Mouse (Mus musculus): ENCODE results near the gene Phf20.

Phf20 gene

DNA sequence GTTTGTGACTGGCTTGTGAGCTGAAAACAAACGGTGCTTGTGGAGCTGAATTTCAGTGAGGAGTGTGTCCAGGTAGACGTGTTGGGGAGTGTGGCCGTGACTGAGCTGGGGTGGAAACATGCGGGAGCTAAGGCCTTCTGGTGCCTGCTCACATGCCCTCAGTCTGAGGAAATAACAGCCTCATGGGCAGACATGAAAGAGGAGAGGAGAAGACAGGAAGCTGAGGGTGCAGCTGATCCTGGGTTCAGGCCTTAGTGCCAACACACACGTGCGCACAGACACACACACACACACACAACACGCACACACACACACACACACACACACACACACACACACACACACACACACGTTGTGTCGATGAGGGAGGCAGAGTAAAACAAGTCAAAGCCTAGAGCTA lies 71.4 kb downstream of the Phf20 start:
- DNase-seq (ENCODE audit: low read depth, low spot score): no peak

DNA sequence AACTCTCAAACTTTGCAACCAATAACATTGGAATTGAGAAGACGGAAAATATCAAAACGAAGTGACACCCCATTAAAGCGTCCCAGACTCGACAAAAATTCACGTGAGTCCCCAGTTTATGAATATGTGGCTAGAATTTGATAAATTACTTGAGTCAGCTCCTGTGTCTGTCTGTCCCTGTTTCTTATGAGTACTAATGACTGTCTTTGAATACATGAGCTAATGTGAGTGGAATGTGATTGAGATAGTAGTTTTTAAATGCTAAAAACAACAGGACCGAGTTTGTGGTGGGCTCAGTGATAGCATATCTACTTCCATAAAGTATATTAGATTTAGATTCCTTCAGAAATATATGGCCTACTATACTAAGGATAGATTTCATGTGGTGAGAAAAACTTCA lies 76.3 kb downstream of the Phf20 start:
- no peak for DNase-seq (ENCODE audit: low read depth, low spot score)

DNA sequence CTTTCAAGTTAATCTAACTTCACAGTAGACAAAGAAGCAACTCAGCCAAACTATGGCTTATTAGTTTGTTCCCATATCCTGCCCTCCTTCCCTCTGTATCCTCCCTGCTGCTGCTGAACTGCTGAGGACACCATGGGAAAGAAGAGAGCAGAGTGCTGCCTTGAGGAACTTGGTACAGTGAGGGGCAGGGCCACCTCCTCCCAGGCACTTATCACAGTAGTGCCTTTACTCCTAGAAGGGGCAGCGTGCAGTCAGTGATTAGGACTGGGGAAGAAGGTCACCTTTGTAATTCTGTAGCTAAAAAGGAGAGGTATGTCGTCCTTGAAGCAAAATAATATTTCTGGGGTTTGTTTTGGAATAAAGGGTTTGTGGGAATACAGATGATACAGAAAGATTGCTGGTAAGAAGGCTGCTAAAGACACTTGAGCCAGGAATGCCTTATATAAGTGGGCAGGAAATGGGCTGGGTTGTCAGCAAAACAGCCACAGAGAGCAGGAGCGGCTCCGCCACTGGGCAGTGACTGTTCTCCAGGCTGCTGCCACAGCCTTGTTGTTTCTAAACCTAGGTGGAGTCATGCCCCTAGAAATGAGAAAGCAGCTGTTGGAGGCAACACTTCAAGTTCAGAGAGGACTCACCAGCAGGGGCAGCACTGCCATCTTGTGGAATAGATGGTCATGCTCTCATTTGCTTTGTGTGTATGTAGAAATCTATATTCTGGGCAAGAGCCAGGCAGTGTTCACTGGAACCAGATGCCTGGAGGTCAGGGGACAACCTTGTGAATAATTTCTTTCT lies 82.2 kb downstream of the Phf20 start:
- peak; percentile 86 for DNase-seq (ENCODE audit: low read depth, low spot score)

DNA sequence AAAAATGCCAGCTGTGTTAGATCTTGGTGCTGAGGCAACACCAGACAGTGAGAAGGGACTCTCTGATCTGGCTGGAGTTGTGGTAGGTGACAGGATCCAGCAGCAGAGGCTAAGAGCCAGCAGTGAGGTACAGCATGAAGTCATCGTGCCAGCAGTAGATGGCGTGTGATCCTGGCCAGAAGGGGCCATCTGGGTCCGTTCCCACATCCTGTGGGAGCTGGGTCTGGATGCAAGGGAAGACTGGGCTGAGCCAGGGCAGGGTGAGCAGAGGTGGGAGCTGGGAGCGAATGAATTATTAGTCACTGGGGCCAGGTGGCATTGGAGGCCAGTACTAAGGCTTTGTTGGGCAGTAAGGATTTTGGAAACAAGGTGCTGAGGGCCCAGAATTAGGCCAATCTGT lies 85.0 kb downstream of the Phf20 start:
- DNase-seq (ENCODE audit: low read depth, low spot score): no peak

DNA sequence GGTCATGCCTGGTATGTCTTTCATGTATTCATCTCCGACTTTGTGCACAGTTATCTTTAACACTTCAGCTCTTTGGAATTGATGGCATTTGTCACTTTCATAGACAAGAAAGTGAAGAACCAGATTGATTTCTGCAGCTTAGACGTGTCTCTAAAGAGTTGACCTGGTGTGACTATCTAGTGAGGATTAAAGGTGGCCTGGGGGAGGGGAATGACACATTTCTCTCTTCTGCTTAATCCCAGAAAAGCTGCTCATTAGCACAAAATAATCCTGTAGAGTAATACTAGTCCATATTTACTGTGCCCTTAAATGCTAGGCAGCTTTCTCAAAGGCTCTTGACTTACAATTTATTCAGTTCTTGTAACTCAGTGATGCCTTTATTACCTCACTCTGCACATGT lies 88.9 kb downstream of the Phf20 start:
- no peak for DNase-seq (ENCODE audit: low read depth, low spot score)

DNA sequence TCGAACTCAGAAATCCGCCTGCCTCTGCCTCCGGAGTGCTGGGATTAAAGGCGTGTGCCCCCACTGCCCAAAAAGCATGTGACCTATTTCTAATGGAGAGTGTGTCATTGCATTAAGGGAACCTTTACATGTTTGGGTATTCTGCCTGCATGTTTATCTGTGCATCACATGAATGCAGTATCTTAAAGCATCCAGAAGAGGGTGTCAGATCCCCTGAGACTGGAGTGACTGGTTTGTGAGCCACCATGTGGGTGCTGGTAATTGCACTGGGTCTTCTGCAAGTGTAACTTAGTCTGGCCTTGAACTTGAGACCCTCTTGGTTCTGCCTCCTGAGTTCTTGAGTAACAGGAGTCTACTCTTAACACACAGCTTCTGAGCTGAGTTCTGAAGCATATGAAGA lies 90.5 kb downstream of the Phf20 start:
- no peak for DNase-seq (ENCODE audit: low read depth, low spot score)

DNA sequence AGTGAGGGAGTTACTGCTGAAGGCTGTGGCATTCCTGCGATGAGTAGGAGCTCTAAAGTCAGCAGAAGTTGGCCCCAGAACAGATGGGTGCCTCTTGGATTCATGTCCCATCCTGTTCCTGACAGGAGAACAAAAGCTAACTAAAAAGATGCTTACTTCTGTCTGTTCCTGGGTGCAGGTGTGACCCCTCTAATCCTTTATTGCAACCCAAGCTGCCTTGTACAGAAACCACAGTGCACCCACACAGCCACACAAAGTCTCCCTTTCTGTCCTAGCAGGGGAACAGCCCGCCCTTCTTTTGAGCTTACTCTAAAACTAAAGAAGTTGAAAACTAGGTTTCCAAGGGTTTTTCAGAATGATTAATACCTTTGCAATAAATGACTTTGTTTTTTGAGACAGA lies 92.0 kb downstream of the Phf20 start:
- DNase-seq (ENCODE audit: low read depth, low spot score): no peak

DNA sequence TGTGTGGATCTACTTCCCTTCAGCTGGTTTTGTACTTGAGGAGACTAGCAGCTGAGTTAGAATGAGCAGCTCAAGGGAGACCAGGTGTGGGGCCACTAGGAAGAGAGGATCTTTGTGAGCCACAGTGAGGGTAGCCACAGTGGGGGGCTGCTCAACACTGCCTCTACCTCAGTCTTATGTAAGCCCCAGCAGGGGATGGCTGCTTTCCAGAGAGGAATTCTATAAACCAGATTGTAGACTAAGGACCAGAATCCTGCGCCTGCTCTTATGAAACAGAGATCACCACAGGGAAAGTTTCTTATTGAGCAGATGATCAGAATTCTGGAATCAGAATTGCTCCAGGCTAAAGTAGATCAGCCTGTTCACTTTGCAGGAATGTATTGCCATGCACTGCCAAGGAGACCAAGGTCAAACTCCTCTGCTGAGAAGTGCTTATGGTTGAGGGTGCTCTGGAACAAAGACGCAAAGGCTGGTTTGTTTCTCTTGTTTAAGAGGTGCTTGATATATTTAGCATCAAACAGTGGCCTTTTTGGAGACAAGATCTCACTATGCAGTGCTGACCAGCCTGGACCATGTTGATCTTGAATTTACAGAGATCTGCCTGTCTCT lies 93.4 kb downstream of the Phf20 start:
- no peak for DNase-seq (ENCODE audit: low read depth, low spot score)

DNA sequence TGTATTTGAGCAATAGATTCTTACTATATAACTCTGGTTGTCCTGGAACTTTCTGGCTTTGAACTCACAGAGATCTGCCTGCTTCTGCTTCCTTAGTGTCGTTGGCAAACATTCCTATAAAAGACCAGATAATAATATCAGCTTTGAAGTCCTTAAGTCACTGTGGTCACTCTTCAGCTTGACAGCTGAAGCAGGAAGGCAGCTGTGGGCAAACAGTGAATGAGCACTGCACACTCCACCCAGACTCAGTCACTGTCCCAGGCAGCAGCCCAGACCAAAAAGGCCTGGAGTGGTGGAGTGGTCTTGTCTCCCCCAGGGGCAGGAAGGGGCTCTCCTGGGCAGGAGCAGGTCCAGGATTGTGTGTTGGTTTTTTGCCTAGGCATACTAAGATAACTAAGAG lies 95.7 kb downstream of the Phf20 start:
- DNase-seq (ENCODE audit: low read depth, low spot score): no peak

DNA sequence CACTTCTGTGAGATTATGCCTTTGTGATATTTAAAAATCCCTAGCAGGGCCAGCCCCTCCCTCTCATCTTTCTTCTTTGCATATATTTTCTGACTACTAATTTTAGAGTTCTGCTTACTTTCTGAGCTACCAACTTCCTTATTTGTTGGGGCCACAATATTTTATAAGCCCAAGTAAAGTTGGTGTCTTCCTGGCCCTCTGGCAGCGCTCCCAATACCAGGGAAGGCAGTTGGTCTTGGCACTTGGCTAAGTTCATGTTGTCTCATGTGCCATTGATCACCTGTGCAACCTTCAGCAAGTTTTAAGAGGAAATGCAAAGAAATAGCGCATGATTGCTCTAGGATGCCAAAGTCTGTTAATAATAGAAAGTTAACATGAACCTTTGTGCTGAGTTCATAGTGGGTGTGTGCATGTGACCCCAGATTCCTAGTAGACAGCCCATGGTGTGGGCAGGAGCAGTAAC lies 99.4 kb downstream of the Phf20 start:
- DNase-seq (ENCODE audit: low read depth, low spot score): no peak

DNA sequence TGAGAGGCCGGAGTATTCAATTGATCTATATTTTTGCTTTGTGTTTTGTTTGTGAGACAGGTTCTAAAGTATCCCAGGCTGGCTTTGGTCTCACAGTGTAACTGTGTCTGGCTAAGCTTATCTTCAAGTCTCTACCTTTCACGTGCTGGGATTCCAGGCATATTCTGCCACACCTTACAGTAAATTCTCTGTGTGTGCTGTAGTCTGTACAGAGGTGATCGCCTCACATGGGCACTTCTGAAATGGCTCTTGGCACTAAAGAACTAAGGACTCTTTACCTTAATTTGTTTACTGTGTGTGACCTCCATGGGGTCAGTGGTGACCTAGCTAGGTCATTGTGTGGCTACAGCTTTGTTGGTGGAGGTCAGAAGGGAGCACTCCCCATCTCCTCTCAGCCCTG lies 99.9 kb downstream of the Phf20 start:
- no peak for DNase-seq (ENCODE audit: low read depth, low spot score)

DNA sequence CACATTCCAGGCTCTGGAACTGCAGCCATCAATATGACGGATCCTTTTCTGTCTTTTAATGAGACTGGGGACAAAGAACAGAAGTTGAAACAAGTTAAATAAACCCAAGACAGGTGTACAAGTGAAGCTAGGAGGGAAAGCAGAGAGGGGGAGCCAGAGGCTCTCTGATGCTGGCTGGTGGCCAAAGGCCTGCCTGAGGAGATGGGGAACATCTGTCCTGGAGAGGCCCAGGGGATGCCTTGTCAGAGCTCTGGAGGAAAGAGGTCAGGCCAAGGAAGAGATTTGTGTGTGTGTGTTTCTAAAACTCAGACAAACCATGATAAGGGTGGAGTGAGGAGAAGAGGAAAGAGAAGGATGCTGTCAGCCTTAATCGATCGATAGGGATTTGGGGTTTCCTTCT lies 101.4 kb downstream of the Phf20 start:
- no peak for DNase-seq (ENCODE audit: low read depth, low spot score)

DNA sequence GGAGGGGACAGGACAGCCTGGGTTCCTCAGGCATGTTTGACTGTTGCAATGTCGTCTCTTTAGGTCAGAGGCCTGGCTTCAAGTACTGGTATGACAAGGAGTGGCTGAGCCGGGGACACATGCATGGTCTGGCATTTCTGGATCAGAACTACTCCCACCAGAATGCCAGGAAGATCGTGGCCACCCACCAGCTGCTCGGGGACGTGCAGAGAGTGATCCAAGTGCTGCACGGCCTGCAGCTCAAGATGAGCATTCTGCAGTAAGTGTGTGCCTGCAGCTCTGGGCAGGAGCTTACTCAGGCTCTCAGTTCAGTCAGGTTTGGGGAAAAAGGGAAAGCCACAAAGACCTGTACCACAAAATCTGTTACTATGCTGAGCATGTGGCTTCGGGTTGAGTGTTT lies 102.2 kb downstream of the Phf20 start:
- DNase-seq (ENCODE audit: low read depth, low spot score): no peak

DNA sequence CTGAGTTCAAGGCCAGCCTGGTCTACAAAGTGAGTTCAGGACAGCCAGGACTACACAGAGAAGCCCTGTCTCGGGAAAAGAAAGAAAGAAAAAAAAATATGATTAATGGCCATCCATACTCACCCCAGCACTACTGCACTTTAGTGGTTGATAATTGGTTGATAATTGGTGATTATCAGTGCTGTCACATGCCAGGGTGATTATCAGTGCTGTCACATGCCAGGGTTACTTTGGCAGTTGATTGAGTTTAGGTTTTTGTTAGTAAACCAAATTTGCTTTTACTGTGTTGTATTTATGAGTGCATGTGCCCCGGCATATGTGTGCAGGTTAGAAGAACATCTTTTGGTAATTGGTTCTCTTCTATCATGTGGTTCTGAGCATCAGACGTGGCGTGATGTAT lies 105.8 kb downstream of the Phf20 start:
- DNase-seq (ENCODE audit: low read depth, low spot score): no peak

DNA sequence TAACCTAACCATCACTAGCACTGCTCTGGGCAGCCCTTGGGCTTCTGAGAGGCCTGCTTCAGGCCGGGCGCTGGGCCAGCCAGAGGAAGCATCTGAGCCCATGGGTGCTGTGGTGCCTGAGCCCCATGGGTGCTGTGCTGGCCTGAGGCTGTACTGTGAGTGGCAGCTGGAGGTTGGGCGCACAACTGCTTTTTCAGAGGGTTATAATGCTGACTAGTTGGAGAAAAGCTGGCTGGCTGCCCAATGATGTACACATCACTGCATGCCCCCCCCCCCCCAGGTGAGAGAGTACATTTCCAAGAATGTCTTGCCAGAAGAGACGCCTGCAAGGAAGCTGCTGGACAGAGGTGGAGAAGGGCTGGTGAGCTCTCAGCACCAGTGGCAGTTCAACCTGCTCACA lies 108.1 kb downstream of the Phf20 start:
- DNase-seq (ENCODE audit: low read depth, low spot score): no peak

DNA sequence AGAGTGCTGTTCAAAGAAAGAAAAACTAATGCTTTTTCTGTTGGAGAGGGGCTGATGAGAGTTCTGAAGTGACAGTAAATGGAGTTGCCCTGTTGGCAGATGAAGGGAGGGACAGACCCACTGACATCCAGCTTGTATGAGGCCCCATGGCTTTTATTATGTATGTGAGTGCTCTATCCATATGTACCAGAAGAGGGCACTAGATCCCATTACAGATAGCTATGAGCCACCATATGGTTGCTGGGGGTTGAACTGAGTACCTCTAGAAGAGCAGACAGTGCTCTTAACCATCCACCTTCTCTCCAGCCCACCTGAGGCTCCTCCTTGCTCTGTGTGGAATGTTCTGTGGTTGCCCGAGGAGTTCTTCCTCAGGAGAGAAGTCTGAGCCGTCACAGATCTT lies 109.6 kb downstream of the Phf20 start:
- DNase-seq (ENCODE audit: low read depth, low spot score): no peak

DNA sequence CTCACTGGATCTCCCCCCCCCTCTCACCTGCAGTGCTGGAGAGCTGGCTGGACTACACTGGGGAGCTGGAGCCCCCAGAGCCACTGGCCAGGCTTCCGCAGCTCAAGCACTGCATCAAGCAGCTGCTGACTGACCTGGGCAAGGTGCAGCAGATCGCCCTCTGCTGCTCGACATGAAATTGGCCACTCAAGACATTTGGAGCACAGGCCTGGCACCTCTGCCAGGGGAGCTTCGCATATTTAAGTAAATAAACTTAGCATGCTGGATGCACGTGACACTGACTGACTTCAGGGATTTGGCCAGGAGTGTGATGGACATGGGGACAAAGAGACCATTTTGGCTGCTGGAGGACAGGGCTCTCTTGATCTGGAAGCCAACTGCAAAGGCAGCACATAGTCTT lies 111.0 kb downstream of the Phf20 start:
- no peak for DNase-seq (ENCODE audit: low read depth, low spot score)

DNA sequence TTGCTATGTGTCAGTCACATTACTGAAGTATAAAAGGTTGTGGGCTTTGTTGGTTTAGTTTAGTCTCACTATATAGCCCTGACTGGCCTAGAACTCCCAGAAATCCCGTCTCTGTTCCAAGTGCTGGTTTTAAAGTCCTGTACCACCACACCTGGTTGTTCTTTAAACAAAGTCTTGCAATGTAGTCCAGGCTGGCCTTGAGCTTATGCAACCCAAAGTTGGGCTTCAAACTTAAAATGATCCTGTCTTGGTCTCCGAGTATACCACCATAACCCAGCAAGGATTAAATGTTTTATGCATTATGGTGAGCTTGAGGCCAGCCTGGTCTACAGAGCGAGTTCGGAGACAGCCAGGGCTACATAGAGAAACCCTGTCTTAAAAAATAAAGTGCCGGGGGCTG lies 113.7 kb downstream of the Phf20 start:
- DNase-seq (ENCODE audit: low read depth, low spot score): no peak

DNA sequence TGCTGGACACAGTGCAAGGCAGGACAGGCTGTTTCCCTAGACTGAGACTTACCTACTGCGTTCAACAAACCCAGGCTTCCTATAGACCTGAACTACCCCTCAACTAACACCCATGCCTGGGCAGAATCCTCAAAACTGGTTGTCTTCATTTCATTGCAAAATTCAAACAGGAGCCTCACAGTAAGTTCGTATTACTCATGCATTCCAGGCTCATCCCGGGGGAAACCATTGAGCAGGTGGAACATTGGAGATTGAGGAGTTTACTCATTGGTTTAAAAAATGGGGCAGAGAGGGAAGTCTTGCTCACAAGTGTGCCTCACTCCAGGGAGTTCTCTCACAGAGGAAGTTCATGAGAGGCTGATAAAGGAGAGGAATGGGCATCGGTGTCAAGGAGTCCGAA lies 114.2 kb downstream of the Phf20 start:
- DNase-seq (ENCODE audit: low read depth, low spot score): no peak

DNA sequence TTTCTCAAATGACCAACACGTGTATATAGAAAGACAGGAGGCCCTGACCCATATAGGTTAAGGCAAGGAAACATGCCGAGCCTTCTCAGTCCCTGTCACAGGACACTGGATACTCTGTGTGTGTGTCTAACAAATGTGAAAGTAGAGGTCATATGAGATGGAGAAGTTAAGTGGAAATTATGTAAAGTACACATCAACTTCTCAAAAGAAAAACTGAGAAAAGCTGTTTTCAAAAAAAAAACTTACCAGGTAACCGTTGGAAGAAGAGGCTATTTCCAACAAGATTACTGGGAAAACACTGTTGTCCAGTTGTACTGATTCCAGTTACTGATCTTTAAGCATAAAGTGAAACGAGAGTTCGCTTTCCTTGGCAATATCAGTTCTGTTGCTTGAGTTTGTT lies 114.7 kb downstream of the Phf20 start:
- no peak for DNase-seq (ENCODE audit: low read depth, low spot score)

DNA sequence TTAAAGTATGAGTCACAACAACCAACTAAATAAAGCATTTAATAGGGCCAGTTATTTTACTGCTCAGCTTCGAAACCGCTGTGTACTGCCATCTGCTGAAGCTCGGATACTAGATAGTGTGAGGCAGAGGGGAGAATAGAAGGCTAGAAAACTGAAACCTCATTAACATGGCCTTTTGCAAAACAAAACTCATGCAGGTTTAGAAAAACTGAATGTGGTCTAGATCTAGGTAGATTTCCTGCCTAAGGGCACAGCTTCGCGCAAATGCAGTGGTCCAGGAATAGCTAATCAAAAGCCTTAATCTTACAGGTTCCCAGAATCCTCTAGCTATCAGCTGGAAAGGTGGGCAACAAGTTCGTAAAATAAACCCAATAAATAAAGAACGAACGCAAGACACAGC lies 115.2 kb downstream of the Phf20 start:
- no peak for DNase-seq (ENCODE audit: low read depth, low spot score)

DNA sequence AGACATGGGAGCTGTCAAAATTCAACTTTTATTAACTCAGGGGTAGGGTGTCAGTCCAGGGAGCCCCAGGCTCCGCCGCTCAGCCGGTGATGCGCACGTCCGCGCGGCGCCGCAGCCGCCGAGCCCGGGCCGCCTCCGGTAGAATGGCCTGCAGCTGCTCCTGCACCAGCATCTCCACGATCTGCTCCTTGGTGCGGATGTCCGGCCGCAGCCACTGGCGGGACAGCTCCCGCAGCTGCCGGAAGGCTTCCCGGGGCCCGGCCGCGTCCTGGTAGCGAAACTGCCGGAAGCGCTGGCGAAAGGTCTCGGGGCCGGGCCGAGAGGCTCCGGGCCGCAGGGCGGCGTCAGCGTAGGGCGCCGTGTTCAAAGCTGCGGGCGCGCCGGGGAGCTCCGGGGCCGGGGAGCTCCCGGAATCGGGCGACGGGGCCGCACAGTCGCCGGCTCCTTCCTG lies 115.6 kb downstream of the Phf20 start:
- DNase-seq (ENCODE audit: low read depth, low spot score): no peak

DNA sequence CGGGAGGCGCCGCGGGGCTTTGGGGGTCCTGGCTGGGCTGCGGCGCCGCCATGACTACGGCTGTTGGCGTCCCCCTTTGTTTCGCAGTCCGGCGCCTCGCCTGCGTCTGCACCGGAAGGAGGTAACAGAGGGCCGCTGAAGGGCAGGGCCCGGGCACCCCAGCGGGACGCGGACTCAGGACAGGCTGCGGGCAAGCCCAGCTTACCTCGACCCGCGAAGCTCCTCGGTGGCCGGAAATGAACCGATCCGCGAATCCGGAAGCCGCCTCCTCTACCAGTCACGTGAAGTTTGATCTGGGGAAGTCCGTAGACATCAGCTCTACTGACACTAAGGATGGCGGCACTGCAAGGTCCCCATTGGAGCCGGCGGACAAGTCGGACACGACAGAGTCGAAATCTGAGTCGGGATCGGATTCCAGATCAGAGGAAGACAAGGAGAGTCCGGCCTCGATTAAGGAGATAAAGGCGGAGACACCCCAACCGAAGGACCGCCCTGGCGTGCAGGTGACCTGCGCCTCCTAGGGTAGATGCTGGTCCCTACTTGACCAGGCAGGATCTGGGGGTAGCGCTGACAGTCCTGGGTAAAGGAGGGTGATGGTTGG lies 116.1 kb downstream of the Phf20 start, which contains the start of the genes Cnbd2 and Scand1:
Gene Cnbd2, plus strand, starts transcription at position 3 of the 601 bp plus-strand sequence.
Gene Scand1, minus strand, starts transcription at position 408 of the 601 bp plus-strand sequence.
- peak; percentile 81 for DNase-seq (ENCODE audit: low read depth, low spot score)
